Mouse (Mus musculus): ENCODE data around the gene Pigk.

- no peak for TF ChIP-seq CTCF (IDR thresholded peaks at IDR 0.05; ENCODE audit: low read depth, low read length)
- no peak for TF ChIP-seq POLR2A (IDR thresholded peaks at IDR 0.05; ENCODE audit: borderline replicate concordance, low read depth, low read length)
Measured at GRCm38 (mm10) chr3:152667356-152668211, 46.3 kb upstream of the Pigk start.

All from bone marrow macrophage, adult 2 months (primary cell).